Mouse (Mus musculus) layer of hippocampus, postnatal 10 days (tissue): ENCODE results near the gene Asb18. TPM values are rescaled to one million over a fixed set of nuclear protein-coding genes. Genes with fewer than 3 reads are reported as not detected.

Experiments used
- DNase-seq, 2 experiments: peaks; one replicate each; pipeline ENCODE4 v3.0.0; 2021; ENCODE audit warnings: low spot score in 2 of 2
- total RNA-seq, 2 experiments: library from RNA; stranded (reverse); gene quantifications; 2 replicates each; pipeline ENCODE4 v1.2.3; 2021

Gene Asb18
- total RNA-seq, 2 experiments from 2014 or later: 2.3 to 2.4 TPM

- no peak for DNase-seq
Observed at GRCm38 (mm10) chr1:89933786-89934185, 80.7 kb downstream of the Asb18 start.

GRCm38 (mm10) chr1:89933028-89933427, 81.4 kb downstream of the Asb18 start:
- DNase-seq: no peak

GRCm38 (mm10) chr1:89932616-89933015, 81.8 kb downstream of the Asb18 start:
- no peak for DNase-seq

- no peak for DNase-seq
Observed at GRCm38 (mm10) chr1:89932021-89932423, 82.4 kb downstream of the Asb18 start.

DNA sequence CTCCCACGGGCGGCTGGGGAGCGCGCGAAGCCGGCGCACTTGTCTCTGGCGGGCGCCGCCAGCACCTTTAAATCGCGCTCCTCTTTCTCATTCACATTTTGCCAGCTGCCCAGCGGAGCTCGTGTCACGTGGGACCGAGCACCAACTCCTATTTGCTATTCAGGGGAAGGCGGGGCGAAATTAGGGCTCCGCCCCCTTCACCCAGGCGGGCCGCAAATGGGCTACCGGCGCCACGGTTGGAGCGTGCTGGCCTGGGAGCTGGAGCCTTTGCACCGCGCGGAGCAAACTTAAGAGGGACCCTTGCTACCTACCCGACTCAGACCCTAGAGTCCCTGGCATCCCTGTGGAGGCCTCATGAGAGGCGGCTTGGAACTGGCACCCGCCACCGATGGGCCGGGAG, 83.3 kb downstream of the Asb18 start, which contains the start of gene Gbx2:
Gene Gbx2 (minus strand): TSS at position 60 of the 400 bp plus-strand sequence.
- no peak for DNase-seq

DNA sequence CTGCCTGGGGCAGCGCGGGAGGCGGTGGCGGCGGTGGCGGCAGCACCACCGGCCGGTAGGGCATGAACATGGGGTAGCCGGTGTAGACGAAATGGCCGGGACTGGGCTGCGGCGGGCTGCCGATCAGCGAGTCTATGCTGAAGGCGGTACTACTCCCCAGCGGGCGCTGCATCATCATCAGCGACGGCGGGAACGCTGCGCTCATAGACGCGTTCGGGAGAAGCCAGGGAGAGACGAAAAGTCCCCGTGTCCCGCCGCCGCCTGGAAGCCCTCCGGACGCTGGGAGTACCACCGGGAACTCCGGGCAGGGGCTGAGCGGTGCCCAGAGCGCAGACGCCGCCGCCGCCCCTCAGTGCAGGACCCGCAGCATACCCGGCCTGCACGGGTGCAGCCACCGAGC, 83.9 kb downstream of the Asb18 start:
- DNase-seq: no peak

GRCm38 (mm10) chr1:89929721-89930505, 84.6 kb downstream of the Asb18 start:
- no peak for DNase-seq

DNA sequence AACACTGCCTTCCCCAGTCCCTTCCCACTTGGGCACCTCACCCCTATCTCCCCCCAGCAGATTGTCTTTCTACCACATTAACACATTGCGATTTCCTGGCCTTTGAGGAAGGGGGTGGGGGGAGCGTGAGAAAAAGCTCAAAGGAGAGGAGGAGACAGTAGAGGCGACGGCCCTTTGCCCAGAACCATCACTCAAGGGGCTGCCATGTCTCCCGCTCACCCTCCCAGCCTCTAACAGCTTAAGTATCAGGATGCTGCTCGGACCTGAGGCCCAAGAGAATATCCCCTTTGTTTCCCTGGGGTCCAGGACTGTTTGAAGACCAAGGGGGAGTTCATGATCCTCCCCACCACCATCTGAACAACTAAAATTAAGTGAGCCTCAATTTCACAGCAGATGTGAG, 85.3 kb downstream of the Asb18 start:
- no peak for DNase-seq

DNA sequence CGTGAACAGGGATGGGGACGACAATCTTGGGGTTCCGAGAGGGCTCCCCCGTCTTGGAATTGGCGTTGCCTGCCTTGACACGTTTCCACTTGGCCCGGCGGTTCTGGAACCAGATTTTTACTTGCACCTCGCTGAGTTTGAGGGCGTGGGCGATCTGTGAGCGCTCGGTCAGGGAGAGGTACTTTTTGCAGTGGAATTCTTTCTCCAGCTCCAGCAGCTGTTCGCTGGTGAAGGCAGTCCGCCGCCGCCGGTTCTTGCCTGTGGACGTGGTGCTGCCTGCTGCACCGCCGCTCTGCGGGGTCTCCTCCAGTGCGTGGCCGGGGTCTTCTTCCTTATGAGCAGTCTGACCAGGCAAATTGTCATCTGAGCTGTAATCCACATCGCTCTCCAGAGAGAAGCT, 85.8 kb downstream of the Asb18 start:
- DNase-seq: no peak

DNA sequence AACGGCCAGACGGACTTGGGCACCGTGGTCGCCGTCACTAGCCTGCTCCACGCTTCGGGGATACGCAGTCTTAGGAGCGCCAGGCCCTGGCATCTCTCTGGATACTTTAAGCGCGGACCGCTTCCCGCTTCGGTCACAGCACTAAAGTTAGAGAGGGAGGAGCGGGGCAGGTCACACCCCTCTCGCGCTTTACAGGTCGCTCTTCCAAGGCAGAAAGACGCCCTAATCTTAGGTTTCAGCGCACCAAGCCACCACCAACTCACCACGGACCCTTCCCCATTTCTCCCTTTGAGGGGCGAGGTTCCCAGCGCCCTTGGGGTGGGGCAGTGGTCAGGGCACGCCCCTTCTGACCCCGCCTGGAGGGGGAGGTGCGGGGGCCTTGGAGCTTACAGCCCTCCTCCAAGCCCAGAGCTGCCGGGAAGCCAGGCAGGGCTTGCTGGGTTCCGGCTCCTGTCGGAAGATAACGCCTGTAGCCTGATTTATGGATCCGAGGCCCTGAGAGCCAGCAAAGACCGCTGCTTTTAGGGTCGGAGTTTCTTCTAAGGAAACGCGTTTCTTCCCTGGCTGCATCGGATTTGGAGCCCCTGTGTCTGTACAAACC, 87.3 kb downstream of the Asb18 start:
- DNase-seq: no peak

- no peak for DNase-seq
Observed at GRCm38 (mm10) chr1:89926583-89927060, 87.8 kb downstream of the Asb18 start.

DNA sequence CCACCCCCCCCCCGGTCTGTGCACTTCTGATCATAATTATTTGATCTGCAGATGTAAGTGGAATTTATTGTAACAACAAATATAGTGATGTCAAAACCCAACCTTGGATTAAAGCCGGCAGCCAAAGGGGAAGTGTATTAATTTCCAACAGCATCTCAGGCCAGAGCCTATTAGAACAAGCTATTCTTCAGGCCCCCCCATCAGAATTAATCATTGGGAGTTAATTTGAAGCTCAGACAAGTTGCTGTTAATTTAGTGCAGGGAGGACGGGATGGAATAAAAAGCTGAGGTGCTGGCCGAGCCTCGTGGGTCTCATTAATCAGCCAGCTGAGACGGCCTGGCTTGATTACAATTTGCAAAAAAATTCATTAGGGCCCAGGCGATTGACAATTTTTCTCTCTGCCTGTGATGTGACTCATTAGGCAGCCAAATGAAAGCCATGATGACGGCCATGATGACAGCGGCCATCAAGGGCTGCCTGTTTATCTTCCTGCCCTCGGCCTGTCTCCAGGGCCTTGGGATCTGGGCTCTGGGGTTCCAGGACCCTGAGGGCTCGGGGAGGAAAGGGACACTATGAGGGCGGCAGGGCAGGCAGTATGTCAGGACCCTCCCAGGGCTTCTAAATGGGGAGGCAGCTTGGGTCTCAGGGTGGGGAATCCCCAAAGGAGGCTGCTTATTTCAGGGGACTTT, 88.8 kb downstream of the Asb18 start:
- DNase-seq: no peak

- DNase-seq: no peak
Observed at GRCm38 (mm10) chr1:89923642-89924020, 90.8 kb downstream of the Asb18 start.

GRCm38 (mm10) chr1:89922883-89923641, 91.4 kb downstream of the Asb18 start:
- DNase-seq: no peak

- no peak for DNase-seq
Observed at GRCm38 (mm10) chr1:89922282-89922681, 92.2 kb downstream of the Asb18 start.

DNA sequence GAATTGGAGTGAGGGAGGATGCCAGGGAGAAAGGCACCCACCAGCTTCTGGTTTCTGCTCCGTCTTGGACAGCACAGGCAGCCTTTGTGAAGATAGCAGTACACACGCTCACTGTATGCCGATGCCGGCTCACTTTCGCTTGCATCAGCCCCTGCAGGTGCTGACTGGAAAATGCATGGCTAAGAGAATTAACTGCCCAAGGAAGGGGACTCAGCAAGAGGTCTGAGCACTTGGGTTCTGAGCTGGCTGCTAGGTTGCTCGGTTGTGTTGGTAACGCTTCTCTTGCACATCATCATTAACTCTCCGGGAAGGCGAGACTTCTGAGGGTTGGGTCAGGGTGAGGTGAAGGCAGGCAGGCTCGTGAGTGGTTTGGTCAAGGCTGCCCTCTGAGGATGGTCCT, 92.7 kb downstream of the Asb18 start:
- DNase-seq: no peak

GRCm38 (mm10) chr1:89919206-89919605, 95.3 kb downstream of the Asb18 start:
- no peak for DNase-seq

DNA sequence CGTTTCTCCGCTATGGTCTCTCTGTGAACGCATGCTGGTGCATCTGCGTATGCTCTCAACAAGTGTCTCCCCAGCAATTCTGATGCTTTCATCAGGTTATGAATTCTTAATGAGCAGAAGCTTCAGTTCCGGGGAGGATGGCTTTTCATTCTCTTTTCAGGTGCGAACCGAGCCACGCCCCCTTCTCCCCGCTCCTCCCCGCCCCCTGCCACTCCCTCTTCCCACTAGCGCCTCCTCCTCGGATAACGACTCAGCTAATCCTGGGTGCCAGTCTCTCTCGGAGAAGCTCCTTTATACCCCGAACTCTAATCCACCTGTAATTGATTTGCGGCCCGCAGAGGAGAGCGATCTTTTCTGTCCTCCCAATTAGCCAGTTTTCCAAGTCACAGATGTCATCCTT, 96.4 kb downstream of the Asb18 start:
- no peak for DNase-seq

- DNase-seq: no peak
Observed at GRCm38 (mm10) chr1:89913611-89914010, 100.9 kb downstream of the Asb18 start.

DNA sequence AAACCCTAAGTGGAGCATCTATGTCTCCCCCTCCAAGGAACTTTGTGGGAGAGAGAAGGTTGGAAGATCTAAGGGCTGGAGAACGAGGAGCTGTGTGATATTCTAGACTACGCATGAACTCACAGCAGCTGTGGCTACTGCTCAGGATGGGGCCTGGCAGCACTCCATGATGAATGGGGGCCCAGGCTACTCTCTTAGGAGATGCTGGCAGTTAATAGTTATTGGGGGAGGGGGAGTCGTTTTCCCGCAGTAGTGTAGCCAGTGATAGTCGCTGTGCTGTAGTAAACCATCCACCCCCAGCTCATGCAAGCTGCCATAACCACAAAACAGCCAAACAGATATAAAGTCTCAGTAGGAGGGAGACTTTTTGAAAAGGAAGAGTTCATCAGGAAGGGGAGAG, 102.1 kb downstream of the Asb18 start:
- DNase-seq: no peak

DNA sequence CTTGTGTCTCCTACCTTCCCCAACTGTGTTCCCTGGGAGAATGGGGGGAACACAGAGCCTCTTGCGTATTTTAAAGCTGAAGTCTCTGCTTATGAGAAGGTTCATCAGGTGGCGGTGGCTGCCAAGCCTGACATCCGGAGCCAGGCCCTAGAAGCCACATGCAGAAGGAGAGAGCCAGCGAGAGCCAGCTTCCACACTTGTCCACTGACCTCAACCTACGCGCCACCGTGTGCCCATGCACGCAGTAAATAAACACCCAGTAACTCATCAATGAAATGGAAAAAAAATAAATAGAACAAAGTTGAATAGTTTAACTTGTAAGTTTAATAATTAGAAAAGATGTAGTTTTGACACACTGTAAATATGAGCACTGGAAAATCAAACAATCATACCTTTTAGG, 104.7 kb downstream of the Asb18 start:
- no peak for DNase-seq
